Mouse (Mus musculus) thymus, postnatal 14 days (tissue): Measurements from ENCODE around the gene Zcchc14.
"Not testable (repeated sequence)": the region's sequence is repeated elsewhere in the genome, so short reads cannot be mapped to it uniquely, and the experiment has no call there.

Source experiments
- DNase-seq: peaks from one replicate; pipeline ENCODE4 v3.0.0; 2021

Zcchc14 gene

GRCm38 (mm10) chr8:121652774-121653323, at the start of gene Zcchc14:
TSS of gene Zcchc14 (minus strand) at chr8:121652901.
- DNase-seq = peak; percentile 13

GRCm38 (mm10) chr8:121699936-121700335, 47.2 kb upstream of the Zcchc14 start:
- no peak for DNase-seq

GRCm38 (mm10) chr8:121698615-121699101, 46.0 kb upstream of the Zcchc14 start:
- no peak for DNase-seq

- no peak for DNase-seq
Measured at GRCm38 (mm10) chr8:121697735-121698614, 45.3 kb upstream of the Zcchc14 start.

- no peak for DNase-seq
Measured at GRCm38 (mm10) chr8:121695585-121696184, 43.0 kb upstream of the Zcchc14 start.

- peak; percentile 57 for DNase-seq
Measured at GRCm38 (mm10) chr8:121694453-121694852, 41.8 kb upstream of the Zcchc14 start.

GRCm38 (mm10) chr8:121688496-121688895, 35.8 kb upstream of the Zcchc14 start:
- DNase-seq = no peak

- no peak for DNase-seq
Measured at GRCm38 (mm10) chr8:121687455-121688161, 34.9 kb upstream of the Zcchc14 start.

- peak; percentile 36 for DNase-seq
Measured at GRCm38 (mm10) chr8:121685419-121685818, 32.7 kb upstream of the Zcchc14 start.

GRCm38 (mm10) chr8:121683083-121683832, 30.6 kb upstream of the Zcchc14 start:
- DNase-seq = no peak

- DNase-seq = no peak
Measured at GRCm38 (mm10) chr8:121681457-121681856, 28.8 kb upstream of the Zcchc14 start.

- DNase-seq = no peak
Measured at GRCm38 (mm10) chr8:121680896-121681295, 28.2 kb upstream of the Zcchc14 start.

GRCm38 (mm10) chr8:121678696-121679095, 26.0 kb upstream of the Zcchc14 start:
- DNase-seq = no peak

- DNase-seq = no peak
Measured at GRCm38 (mm10) chr8:121675701-121676100, 23.0 kb upstream of the Zcchc14 start.

GRCm38 (mm10) chr8:121675161-121675560, 22.5 kb upstream of the Zcchc14 start:
- DNase-seq = no peak

- DNase-seq = no peak
Measured at GRCm38 (mm10) chr8:121674524-121674923, 21.8 kb upstream of the Zcchc14 start.

GRCm38 (mm10) chr8:121673917-121674316, 21.2 kb upstream of the Zcchc14 start:
- DNase-seq = no peak

GRCm38 (mm10) chr8:121673153-121673552, 20.5 kb upstream of the Zcchc14 start:
- no peak for DNase-seq

- no peak for DNase-seq
Measured at GRCm38 (mm10) chr8:121669208-121669607, 16.5 kb upstream of the Zcchc14 start.

GRCm38 (mm10) chr8:121668553-121668952, 15.9 kb upstream of the Zcchc14 start:
- no peak for DNase-seq

GRCm38 (mm10) chr8:121667936-121668500, 15.3 kb upstream of the Zcchc14 start:
- DNase-seq = not testable (repeated sequence)

GRCm38 (mm10) chr8:121665329-121665728, 12.6 kb upstream of the Zcchc14 start:
- DNase-seq = no peak
